Mouse (Mus musculus) retina, postnatal 1 day (tissue): ENCODE data around the gene Kcnk15.
A peak's percentile ranks its signal among the peaks of the same experiment; 100 is the strongest.

Source experiments
- DNase-seq: peaks from one replicate; pipeline ENCODE4 v3.0.0-alpha.2; 2012

Kcnk15 gene

DNA sequence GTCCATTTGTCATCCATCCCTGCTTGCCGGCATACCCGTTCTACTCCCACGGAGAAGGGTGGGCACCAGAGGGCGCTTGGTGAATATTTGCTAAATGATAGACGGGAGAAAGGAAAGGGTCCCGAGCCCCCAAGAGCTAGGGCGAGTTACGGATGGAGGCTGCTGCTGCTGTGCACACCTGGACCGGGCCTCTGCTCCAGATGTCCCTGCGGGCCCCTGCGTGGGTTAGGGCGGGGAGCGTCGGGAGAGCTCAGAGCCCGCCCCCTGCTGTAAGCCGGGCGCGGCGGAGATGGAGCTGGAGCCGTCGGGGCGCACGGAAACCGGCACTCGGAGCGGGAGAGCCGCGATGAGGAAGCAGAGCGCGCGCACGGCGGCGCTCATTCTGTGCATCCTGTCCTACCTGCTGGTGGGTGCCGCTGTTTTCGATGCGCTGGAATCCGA lies at the start of gene Kcnk15:
Gene Kcnk15 (plus strand): TSS at position 191 of the 441 bp plus-strand sequence.
- DNase-seq: peak; percentile 61

DNA sequence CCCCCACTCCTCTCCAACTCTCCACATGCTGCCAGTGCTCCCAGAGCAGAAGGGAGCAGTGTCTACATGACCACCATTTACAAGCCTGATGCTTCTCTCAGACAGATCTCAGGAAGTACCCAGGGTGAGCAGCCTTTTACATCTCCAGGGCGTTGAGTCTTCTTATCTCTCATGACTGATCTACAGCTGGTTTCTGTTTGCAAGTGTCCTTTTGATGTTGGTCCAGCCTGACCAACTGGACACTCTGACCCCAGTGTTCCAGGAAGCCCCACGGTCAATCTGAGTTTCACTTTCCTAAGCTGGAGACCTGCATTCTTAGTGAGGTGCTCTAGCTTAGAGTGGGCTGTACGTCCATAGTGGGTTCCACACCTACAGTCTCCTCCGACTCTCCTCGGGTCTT lies 49.6 kb upstream of the Kcnk15 start:
- DNase-seq: no peak

DNA sequence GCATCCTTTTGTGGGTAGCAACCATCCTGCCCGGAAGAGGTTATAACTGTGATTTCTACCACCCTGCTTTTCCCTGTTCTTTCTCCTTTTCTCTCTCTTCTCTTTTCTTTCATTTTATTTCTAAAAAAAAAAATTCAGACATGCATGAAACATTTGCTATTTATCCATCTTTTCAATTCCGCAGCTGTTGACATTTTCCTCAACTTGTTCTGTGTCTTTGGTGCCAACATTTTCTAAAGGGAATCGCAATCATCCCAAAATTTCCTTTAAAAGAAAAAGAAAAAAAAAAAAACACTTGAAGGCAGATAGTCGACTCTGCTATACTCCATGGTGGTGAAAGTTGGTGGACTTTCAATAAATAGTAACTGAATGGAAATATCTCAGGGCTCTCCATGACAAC lies 44.3 kb upstream of the Kcnk15 start:
- no peak for DNase-seq

DNA sequence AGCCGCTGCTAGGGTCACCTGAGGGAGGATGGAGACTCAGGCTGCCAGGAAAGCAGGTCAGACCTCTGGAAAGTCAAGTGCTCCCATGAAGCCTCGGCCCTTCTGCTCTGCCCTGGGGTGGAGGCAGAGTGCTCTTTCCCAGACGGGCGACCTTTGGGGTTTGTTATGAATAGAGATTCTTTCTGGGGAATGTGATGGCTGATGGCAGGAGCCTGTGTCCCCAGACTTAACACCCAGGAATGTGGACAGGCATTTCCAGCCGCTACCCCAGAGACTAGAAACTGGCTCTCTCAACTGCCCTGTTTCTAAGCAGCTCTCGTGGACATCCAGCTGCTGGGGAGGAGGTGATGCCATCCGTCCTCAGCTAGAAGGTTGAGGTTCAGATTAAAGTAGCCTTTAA lies 43.7 kb upstream of the Kcnk15 start:
- no peak for DNase-seq

DNA sequence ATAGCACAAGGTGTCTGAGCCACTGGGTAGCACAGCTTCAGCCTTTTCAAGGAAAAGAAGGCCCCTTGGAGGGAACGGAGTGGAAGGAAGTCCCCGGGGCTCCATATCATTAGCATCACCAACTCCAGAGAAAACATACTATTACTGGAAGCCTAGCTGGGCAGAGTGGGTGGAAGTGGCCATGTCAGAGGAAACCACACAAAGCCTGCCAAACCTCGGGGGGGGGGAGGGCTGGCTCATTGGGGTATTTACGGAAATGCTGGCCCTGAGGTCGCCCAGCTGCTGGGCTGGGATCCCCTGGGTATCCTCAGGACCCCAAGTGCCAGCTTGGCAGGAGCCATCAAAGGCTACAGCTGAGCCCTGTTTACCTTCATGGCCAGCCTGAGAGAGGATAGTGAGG lies 40.4 kb upstream of the Kcnk15 start:
- no peak for DNase-seq

DNA sequence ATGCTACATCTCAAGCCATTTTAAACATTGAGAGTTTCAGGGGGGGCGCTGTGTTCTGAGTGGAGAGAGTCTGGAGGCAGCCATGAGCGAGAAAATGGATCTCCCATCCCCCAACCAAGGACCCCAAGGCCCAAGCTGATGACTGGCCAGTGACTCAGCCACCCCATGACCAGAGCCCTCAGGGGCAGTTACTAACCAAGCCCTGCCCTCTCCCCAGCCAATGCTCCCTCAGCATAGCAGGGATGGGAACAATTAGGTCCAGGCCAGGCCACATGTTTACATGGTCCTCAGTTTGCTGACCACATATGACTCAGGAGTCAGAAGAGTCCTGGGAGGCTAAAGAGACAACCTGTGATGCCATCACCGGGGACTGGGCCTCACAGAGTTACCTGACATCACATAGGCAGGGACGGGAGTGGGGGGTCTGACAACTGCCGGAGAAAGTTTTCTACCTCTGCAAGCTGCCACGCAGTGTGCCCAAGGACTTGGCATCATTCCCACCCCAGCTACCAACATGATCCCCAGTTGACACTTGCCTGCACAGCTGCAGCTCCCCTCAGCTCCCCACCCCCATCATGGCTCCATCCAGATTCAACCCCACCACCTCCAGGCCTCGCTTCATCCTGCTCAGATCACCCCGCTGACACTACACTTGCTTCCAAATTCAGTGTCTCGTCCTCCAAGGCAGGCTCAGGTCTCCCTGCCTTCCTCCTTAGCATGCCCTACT lies 38.5 kb upstream of the Kcnk15 start:
- DNase-seq: no peak

DNA sequence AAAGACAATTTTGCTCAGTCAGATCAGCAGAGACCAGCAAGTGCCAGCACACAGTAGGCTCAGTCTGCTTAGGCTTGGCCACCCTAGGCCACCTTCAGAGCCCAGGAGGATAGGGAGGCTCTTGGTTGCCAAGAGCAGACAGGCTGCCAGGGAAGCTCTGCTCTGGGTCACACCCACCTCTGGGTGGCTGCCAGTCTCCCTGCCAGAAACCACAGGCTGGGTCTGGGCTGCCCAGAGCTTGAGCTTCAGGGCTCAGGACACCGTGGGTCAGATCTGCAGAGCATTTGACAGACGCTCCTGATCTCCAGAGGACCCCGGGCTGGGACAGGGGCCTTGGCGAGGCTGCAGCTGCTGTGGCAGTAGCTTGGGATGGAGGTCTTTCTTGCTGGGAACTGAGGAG lies 32.8 kb upstream of the Kcnk15 start, which contains the start of gene Ccn5:
Gene Ccn5 (plus strand): TSS at position 255 of the 400 bp plus-strand sequence.
- no peak for DNase-seq

DNA sequence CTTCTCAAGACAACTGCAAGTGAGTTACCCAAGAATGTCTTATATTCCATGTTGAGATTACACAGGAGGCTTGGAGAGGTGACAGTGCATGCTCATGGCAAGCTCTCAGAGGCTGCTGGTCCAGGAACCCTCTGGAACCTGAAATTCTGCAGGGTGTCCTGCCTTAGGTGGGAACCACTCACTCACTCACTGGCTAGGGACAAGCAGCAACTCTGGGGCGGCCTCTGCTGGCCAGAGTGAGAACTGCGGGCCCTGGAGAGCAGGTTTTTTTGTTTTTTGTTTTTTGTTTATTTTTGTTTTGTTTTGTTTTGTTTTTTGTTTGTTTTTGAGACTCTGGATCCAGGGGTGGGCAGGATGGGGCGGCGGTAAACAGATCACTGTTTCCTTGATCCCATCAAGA lies 30.2 kb upstream of the Kcnk15 start:
- peak; percentile 74 for DNase-seq

DNA sequence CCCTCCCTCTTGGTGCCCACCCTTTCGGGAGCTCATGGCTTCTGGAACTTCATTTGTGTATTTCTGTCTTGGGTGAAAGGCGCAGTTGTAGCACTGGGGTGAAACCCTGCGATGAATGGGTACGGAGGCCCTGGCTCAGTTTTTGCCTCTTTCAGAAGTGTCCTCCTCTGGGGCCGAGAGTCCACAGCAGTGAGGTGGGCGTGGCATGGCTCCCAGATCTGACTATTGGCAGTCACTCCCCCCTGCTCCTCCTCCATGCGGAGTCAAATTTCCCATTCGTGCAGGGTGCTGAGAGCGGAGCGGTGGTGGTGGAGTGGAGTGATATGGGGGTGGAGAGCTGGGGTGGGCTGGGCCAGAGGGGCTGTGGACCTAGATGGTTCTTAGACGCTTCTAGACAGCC lies 29.7 kb upstream of the Kcnk15 start:
- DNase-seq: peak; percentile 25

DNA sequence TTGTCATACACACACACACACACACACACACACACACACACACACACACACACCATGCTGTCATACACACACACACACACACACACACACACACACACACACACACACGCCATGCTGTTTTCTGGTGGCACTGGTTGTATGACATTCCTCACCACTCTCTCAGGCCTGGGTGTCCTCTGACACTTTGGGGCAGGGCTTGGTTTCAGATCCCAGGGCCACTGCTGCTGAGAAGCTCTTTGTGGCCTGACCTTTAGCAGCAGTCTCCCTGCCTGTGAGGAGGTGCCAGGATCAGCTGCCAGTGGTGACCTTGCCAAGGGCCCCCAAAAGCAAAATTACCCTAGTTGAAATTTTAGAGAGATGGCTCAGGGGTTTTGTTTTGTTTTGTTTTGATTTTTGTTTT lies 27.6 kb upstream of the Kcnk15 start:
- no peak for DNase-seq

DNA sequence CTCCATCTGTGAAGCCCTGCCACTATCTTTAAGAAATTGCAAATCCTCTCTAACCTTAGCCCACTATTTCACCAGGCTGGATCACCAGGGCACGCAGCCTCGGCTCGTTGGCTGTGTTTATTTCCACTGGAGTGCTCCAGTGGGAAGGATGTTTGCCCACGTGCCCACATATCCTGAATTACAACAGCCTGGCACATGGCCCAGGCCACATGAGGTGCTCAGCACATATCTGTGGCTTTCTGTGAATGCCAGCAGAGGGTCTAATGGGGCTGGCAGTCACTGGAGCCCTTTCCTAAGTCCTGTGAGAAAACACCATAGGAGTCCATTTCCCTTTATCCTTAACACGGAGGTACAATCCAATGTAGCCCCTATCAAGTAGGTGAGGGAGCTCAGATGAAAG lies 27.0 kb upstream of the Kcnk15 start:
- DNase-seq: no peak

DNA sequence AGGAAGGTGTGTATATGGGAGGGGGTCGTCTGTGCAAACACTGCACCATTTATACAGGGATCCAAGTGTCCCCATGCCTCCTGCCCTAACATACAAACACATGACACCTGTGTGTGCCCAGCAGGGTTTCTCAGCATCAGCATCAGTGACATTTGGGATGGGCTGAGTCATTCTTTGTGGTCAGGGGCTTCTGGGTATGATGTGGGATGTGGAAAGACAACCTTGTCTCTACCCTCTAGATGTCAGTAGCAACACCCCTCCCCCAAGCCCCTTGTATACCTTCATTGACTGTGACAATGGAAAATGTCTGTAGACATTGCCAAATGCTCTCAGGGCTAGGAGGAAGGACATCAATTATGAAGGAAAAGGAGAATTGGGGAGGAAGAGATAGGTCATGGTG lies 22.3 kb upstream of the Kcnk15 start:
- no peak for DNase-seq

DNA sequence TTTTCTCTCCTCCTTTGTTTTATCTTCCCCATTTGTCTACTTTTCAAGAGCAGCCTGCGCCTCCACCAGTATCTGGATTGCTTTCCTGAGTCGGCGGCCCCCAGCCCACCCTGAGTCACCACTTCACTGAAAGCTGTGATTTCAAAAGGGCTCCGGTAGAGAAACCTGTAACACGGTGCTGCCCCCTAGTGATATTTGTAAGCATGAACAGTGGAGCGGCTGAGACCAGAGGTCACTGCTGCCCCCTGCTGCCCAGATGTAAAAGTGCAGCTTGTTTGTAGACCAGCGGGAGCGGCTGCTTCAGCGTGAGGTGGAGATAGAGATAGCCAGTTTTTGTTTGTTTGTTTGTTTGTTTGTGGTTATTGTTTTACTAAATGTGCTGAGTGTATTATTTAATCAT lies 15.4 kb upstream of the Kcnk15 start:
- peak; percentile 86 for DNase-seq

DNA sequence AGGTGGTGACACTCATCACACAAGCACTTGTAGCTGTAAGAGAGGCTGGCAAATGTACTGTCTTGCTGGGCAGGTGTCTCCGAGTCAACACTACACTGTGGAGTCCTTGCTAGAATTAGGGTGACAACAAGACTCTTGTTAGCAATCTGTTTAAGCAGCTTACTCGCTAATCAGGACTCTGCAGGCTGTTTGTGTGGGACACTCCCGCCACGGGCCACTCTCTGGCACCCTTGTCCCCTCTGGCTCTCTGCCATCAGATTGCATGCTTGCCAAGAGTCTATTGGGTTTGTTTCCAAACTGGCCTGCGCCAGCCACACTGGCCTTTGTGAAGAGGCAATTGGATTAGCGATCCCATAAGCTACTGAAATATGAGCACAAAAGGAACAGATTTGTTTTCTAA lies 13.9 kb upstream of the Kcnk15 start:
- peak; percentile 91 for DNase-seq

DNA sequence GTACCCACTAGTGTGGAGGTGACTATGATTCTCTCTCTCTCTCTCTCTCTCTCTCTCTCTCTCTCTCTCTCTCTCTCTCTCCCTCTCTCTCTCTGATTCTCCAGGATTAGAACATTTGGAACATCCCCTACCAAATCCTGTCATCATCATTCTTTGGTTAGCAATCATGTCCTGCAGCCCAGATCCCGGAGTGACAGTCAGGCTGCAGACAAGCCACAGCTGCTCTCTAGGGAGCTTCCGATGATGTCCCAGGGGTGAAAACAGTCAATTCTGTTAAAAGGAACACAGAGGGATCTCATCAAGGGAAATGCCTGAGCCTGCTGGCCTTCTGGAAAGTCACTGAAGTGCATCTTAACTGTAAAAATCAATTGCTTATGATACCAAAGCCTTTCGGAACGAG lies 11.4 kb upstream of the Kcnk15 start:
- DNase-seq: no peak

DNA sequence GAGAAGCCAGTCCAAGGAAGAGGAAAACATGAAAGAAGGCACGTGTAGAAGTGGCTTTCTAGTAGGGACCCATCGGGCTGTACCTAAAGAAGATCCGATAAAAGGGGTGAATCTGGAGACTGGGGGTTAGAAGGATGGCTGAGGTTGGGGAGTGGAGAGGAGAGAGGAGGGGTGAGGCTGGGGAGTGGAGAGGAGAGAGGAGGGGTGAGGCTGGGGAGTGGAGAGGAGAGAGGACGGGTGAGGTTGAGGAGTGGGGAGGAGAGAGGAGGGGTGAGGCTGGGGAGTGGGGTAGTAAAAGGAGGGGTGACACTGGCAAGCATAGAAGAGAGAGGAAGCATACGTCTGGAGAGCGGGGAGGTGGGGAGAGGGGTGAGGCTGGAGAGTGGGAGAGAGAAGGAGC lies 3.8 kb downstream of the Kcnk15 start:
- no peak for DNase-seq

DNA sequence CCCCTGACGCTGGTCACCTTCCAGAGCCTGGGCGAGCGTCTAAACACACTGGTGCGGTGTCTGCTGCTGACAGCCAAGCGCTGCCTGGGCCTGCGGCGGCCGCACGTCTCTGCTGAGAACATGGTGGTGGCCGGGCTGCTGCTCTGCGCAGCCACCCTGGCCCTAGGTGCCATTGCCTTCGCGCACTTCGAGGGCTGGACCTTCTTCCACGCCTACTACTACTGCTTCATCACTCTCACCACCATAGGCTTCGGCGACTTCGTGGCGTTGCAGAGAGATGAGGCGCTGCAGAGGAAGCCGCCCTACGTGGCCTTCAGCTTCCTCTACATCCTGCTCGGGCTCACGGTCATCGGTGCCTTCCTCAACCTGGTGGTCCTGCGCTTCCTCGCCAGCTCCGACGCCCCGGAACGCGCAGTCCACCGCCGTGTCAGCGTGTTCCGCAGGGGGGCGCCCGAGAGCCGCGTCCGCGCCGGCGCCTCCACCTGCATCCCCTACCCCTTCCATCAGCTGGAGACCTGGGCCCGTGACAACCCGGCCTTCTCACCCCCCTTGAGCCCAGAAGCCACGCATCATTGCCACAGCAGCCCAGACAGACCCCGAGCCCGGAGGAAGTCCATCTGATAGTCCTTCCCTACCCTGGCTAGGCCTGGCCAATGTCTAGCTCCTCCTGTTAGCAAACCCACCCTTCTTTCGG lies 5.0 kb downstream of the Kcnk15 start:
- DNase-seq: peak; percentile 60

DNA sequence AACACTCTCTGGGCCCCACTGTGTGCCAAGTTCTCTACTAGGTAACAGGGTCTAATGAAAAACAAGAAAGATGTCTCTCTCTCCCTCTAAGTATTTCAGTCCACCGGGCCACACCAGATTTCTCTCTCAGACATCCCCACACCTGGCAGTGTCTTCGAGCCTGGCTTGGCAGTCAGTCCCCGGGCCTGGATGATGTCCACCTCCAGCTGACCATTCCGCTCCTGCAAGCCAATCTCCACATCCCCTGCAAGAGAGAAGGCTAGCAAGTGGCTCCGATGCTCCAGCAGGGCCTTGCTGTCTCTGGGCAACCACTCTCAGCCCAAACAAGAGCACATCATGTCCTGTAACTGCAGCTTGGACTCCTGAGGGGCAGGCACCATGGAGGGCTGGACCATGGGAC lies 11.9 kb downstream of the Kcnk15 start:
- DNase-seq: no peak

DNA sequence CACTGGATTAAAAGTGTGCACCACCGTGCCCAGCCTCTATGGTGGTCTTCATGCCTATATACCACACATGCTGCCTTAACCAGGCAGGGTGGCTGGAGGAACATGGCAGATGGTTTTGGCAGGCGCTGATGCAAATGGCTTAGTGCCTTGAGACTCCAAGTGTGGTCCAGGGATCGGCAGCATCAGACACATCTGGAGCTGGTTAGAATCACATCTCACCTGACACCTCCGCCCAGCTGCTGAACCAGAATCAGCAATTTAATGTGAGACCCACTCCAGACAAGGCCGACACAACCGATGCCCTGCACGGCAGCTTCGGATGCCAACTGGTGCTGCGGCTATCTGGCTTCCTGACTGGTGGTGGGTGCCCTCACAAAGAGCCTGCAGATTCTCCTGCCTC lies 12.6 kb downstream of the Kcnk15 start:
- no peak for DNase-seq

DNA sequence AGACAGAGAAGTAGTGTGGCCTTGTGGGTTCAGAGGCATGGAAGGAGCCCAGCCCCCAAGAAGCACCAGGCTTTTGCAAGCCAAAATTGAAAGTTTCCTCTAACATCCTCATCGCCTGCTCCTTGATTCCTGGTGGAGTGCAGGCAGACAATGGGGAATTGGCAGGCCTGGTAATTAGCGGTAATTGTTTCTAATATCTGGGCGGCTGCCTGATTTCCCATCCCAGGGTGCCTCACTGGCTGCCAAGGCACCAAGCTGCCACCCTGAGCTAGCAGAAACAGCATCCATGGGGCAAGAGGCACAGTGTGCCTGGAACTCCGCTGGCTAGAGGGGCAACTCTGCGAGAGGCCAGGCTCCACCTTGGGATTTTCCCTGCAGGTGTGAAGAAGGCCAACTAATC lies 16.3 kb downstream of the Kcnk15 start:
- DNase-seq: peak; percentile 72

DNA sequence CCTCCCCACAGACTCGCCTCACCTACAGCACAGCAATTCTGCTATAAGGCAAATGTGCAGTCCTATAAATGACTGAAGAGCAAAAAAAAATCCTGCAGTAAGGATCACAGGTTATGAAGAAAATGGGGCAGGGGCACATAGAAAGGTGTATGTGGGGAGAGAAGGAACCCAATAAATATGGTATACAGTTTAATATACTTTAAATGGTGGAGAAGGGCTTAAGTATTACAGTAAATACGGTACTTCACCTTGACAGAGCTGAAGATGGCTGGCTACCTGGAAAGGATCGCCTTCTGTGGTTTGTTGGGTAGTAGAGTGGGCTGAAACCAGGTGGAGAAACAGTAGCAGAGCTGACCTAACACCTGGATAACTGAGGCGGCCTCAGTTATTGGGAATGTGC lies 17.8 kb downstream of the Kcnk15 start:
- no peak for DNase-seq

DNA sequence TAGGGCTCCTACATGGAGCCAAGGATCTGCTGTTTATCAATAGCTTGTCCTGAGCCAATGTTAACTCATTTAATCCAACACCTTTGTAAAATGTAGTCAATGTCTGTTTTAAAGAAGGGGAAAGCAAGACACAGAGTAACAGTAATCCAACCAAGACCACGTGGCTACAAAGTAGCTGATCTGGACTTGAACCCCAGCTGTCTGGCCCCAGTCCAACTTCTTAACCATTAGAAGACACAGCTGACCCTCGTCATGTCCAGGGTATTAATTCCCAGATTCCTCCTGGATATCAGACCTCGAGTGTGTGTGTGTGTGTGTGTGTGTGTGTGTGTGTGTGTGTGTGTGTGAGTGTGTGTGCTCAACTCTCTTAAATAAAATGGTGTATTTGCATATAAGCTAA lies 18.5 kb downstream of the Kcnk15 start:
- DNase-seq: no peak

DNA sequence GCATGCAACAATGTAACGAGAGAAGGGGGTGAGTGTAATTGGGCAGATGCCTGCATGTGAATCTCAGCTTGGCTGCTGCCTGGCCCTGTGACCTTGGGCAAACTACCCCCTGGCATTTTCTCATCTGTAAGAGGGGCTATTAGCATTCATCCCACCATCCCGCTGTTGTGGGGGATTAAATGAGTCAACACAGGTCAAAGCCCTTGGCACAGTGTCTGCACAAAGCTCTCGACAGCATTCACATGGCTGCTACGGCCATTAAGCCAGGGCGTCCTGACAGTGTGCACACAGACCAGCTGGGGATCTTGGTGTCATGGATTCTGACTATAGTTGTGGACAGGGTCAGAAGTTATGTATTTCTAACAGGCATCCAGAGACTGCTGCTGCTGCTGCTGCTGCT lies 21.4 kb downstream of the Kcnk15 start:
- DNase-seq: peak; percentile 58

DNA sequence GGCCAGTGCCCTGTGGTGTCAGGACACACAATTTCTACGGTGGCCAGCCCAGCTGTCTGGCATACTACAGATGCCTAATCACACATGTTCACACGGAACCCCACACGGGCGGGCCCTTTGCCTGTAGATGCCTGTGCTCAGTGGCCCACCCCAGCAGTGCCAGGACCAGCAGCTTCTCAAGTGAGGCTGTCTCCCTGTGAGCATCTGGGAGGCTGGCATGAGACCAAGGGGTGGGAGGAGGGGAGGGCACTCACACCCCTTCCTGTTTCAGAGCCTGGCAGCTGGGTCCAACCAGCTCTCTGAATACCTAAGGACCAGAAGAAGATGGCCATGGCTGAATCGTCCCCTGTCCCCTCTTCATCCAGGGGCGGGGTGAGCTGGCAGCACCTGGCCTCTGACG lies 22.0 kb downstream of the Kcnk15 start:
- peak; percentile 68 for DNase-seq
